Mouse (Mus musculus): ENCODE measurements around the gene Tmprss13. TPM values are rescaled to one million over a fixed set of nuclear protein-coding genes. Genes with fewer than 3 reads are reported as not detected.

Gene Tmprss13
- total RNA-seq, 2 experiments from 2014 or later: 0.15 TPM; not detected in 1

DNA sequence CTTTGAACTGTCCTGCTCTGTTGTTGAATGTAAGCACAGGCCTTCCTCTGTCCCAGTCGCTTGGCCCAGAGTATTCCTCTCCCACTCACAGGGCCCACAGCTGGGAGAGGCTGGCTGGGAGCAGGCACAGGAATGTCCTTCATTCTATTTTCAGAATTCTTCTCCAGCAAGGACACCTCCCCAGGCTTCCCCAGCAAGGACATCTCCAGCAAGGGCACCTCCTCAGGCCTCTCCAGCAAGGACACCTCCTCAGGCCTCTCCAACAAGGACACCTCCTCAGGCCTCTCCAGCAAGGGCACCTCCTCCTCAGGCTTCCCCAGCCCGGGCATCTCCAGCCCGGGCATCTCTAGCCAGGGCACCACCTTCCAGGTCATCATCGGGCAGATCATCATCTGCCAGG is 9.4 kb downstream of the Tmprss13 start:
- ATAC-seq (ENCODE audit: poor library complexity, severe bottlenecking): no peak

DNA sequence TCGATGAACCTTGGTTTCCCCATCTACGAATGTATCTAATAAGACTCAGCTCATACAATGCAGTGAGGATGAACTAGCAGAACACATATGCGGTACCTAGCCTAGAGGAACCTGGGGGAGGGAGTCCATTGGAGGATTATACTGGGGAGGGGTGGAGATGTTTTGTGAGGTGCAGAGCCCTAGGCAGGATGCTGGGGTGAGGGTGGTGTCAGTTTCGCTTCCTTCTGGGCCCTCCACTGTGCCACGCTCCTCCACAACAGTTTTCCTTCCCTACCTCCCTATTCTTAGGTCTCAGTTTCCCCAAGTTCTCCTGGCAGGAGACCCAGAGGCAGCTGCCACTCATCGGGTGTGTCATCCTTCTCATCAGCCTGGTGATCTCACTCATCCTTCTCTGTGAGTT is 10.7 kb downstream of the Tmprss13 start:
- peak; percentile 81 for ATAC-seq (ENCODE audit: poor library complexity, severe bottlenecking)

DNA sequence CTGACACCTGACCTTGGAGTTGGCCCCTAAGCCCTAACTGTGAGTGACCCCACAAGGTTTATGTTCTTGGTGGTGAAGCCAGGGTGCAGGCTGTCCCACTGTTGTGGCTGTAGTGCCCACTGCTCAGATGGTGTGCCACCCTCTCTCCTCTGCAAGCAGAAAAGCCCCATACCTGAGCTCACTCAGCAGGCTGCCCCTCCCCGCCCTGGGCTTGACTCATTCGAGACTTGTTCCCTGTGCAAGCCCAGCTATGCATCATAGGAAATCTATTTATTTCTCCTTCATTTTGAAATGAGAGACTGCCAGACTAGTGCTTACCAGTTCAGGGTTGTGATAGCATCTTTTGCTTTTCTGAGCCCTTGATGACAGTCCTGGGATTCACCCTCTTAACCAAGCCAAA is 18.5 kb downstream of the Tmprss13 start:
- no peak for ATAC-seq (ENCODE audit: poor library complexity, severe bottlenecking)

DNA sequence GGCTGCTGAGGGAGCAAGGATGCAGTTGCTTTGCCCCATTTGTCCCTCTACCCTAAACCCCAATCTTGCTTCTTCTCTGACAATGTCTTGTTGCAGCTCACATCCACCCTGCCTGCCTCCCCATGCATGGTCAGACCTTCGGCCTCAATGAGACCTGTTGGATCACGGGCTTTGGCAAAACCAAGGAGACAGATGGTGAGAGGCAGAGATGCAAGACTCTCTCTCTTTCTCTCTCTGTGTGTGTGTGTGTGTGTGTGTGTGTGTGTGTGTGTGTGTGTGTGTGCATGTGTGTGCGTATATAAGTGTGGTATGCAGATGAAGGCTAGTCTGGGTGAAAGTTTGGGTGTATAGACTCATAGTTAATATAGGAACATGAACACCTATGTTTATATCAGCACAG is 24.2 kb downstream of the Tmprss13 start:
- no peak for ATAC-seq (ENCODE audit: poor library complexity, severe bottlenecking)

DNA sequence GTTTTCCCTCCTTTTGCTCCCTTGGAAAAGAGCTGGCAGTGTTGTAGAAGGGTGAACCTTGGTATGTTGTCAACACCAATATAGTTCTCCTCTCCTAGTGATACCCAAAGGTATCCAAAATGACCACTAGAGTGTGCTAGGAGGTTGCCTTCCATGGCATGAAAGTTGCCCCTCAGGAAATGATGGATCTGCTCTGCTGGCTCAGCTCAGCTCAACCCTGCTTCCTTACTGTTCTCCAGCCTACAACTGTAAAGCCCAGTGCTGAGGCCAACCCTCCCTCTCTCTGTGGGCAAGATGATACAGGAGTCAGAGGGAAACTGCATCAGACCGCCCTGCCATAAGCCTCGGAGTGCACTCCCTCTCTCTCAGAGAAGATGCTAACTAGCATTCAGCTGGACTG is 26.6 kb downstream of the Tmprss13 start:
- ATAC-seq (ENCODE audit: poor library complexity, severe bottlenecking): no peak

DNA sequence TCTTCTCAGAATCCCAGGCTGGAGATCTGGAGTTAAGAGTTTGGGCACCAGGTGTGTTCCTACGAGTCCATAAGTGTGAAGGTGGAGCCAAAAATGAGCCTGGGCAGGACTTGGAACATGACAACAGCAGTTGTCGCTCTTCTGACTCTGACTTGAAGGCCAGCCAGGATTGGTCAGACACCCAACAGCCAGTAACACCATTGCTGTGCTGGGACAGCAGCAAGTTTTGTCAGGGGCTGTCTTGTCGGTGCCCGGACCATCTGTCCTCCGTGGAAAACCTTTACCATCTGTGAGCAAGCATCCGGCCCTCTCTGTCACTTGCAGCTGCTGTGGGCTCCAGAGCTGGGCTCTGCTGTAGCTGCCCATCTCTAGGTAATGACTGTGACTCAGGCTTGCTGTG is 27.4 kb downstream of the Tmprss13 start:
- ATAC-seq (ENCODE audit: poor library complexity, severe bottlenecking): no peak

DNA sequence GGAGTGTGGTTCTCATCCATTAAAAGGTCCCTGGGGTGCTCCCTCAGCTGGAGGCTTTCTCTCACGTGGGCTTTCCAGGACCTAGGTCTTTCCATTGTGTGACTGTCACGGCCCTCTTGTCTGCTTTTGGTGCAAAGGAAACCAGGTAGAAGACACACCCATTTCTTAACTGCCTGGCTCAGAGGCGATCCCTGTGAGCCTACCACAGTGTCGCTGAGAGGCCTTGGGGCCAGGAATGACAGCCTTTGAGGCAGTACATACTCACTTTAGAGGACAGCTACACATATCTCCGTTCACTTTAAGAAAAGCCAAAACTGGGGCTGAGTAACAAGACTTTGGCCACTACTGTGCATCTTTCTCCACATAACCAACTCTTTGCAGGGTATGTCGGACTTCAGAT is 29.7 kb downstream of the Tmprss13 start:
- ATAC-seq (ENCODE audit: poor library complexity, severe bottlenecking): no peak

DNA sequence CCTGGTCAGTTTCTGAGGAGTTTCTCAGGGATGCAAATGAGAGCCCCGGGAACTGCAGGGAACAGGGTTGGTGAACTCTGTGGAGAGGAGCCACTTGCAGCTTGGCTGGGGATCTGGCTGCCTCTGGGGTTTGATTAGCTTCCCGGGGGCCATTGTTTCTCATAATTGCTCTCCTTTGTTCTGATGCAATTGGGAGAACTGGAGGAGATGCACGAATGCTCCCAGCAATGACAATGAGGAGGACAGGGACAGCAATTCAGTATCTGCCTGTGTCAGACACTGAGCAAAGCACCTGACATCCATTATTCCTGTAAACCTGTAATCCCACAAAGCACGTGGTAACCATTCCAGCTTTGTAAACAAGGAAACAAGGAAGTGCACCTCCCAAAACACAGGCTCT is 30.3 kb downstream of the Tmprss13 start:
- ATAC-seq (ENCODE audit: poor library complexity, severe bottlenecking): no peak

DNA sequence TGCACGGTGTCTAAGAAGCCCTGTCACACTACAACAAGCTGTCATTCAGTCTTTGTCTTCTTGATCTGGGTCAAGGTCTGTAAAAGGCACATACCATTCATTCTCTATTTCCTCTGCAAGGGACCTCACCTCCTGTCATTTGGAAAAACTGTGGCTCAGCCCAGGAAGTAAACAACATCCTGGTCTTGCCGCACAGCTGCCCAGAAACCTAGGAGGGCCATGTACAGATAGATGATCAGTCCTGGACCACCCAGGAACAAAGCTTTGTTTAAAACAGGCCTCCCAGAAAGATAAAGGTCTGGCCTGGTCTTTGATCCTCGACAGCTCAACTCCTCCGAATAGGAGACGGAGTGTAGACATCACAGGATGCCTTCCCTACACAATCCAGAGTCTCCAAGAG is 31.0 kb downstream of the Tmprss13 start:
- no peak for ATAC-seq (ENCODE audit: poor library complexity, severe bottlenecking)

DNA sequence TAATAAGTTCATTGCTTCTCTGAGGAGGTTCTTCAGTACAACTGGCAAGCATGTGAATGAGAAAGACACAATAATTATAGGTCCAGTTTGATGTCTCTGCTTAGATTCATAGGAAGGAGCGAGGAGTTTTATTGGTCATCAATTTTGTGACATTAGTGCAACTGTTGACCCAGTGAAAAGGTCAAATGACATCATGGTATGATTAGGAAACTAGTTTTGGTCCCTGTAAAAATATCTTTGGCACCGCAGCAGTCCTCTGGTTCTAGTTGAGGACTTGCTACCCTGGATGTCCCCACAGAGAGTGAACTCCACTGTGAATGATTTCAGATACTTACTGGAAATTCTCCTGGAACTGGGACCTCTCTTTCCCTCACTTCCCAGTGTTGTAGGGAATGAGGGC is 36.3 kb downstream of the Tmprss13 start:
- no peak for ATAC-seq (ENCODE audit: poor library complexity, severe bottlenecking)

DNA sequence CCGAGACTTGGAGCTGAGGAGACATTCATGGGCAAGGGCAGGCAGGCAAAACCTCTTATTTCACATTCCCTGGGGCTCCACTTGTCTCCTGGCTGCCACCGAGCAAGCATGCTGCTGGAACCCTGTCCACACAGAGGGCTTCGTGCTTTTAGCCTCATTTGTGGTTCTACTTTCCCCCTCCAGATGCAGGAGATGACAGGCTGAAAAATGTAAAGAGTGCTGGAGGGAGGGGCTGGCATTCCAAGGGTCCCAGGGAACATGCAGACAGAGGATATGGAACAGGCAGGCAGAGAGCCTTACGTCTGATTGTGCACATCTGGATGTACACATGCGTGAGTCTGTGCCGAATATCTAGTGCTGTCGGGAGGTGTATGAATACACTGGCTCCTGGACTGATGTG is 39.5 kb downstream of the Tmprss13 start:
- ATAC-seq (ENCODE audit: poor library complexity, severe bottlenecking): no peak

DNA sequence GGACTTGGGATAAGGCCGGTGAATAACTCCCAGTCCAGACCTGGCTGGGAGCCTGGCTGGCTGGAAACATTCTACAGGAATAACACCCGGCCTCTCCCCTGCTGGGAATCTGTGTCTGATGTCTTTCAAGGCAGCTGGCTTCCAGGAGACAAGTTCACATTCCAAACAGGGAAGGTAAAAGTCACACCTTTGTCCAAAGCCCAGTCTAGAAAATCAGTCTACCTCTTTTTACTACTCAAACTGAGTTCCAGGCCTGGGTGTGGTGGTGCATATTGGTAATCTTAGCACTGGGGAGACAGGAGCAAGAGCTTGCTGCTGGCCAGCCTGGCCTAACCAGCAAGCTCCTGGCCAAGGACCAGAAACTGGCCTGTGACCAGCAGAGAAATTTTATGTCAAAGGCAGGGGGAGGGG is 43.2 kb downstream of the Tmprss13 start:
- ATAC-seq (ENCODE audit: poor library complexity, severe bottlenecking): no peak

DNA sequence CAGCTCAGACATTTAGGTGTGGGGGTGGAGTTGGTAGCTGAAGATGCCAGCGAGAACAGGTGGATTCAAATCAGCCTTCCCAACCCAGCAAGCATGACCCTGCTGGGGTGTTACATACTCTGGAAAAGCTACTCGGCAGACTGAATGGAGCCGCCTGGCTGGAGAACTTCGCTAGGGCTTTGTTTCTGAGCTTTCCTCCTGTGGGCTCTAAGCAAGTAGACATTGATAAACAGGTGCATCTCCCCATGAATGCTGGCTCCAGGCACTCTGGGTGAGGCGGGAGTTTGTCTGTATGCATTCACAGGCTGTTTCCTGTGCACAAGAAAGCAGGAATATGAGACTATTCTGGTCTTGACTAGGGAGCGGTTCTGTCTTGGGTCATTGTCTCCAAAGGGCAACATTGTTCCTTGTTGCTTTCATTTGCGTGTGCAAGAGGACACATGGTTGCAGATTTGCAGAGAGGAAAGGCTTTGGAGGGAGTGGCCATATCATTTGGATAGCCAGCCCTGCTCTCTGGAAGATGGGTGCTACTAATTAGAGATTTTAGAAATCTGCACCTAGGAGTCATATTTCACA is 44.8 kb downstream of the Tmprss13 start:
- no peak for ATAC-seq (ENCODE audit: poor library complexity, severe bottlenecking)

DNA sequence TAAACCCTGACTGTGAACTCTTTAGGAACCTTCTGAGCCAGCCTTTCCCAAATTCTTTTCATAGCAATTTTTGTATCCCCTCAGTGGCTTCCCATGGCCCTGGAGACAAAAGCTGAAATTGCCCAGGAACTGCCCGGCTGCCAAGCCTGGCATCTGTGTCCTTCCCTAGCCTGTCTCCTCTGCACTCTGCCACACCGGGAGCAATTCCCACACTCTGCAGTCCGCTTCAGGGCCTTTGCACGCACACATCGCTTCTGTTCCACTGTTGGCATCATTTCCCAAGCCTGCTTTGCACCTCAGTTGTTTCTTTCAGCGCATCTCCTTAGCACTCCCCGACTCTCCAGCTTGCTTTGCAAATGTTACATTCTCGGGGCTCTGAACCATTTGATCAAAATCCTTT is 48.8 kb downstream of the Tmprss13 start:
- no peak for ATAC-seq (ENCODE audit: poor library complexity, severe bottlenecking)

DNA sequence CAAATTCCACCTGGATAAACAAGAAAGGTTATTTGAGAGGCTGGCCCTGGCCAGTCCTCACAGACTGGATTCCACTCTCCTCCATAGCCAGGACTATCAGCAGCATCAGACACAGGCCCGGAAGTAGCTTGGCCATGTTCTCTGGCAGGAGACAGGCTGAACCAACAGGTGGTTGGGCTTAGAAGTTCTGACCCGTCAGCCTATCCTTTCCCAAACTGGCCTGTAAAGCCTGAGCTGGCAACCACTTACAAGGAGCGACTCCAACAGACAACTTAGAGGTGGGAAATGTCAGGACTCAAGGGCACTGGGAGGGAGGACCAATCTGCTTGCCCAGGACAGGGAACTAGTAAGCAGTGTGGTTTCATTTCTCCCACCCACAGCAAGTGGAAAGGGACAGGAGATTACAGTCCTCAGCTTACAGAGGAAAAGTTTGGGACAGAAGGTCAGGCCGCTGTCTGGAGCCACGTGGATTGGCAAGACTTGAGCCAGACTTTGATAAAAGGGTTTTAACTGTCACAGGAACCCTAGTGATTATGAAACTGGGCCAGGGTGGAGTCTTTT is 49.5 kb downstream of the Tmprss13 start:
- ATAC-seq (ENCODE audit: poor library complexity, severe bottlenecking): no peak

DNA sequence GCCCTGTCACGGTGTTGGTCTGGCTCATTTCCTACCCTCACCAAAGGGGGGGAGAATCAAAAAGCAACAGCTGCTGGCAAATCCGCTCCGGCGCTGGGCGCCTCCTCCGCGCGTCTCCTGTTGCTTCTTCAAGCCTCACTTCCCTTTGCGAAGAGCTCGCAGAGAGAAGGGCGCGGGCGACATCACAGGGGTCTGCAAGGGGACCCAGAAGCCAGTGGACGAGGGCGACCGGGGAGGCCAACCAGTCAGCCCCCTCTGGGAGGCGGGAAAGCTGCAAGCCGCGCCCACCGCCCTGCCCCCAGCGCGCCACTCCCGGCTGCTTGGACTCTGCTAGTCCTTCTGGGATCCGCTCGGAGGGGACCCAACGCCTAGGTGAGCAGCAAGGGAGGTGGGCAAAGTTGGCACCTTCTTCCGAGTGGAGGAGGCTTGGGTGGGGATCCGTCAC is 51.2 kb downstream of the Tmprss13 start, which contains the start of gene Fxyd6:
Gene Fxyd6 (plus strand): TSS at position 69 of the 445 bp plus-strand sequence.
- ATAC-seq (ENCODE audit: poor library complexity, severe bottlenecking): peak; percentile 15; the same call in 1 of the 2 replicates

DNA sequence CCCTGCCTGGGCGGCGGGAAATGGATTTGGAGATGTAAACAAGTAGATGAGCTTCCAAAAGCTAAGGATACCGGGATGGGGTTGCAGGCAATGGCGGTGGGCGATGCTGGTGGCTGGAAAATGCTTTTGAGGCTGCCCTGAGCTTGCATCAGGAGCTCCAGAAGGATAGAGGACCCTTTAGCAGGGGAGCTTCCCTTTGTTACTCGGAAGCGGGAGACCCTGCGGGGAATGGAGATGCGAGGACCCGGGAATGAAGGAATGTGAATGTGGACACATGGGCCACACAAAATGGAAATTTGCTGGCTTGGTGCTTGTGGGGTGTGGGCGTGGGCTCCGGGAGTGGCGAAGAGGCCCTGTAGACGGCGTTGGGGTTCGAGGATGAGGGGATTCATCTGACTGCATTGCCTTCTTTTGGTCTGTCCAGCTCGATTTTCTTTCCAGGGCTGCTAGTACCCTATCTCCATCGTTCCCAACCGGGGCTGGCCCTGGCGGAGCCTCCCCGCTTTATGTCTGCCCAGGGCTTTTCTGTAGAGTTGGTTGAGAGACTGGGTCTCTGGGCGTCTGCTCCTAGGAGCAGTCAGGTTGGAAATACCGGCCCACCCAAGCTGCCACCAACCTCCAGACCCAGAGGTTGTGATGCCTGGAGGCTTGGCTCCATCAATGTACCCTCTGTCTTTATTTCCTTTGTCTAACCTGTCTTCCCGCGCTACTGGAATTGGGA is 51.9 kb downstream of the Tmprss13 start:
- no peak for ATAC-seq (ENCODE audit: poor library complexity, severe bottlenecking)

DNA sequence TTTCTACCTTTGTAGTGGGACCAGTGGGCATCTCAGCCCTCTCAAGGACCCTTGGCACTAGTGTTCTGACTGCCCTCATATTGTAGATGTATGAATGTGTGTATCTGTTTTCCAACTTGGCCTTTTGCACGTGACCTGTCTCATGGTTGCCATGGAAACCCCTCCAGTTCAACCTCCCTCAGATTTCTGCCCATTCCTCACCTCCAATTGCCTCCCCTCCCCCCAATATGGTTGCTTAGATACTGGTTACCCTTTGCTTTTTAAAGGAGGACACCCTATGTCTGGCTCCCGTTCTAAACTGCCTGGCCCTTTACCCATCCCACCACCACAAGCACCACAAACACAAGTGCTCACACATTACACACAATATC is 52.4 kb downstream of the Tmprss13 start:
- ATAC-seq (ENCODE audit: poor library complexity, severe bottlenecking): no peak

DNA sequence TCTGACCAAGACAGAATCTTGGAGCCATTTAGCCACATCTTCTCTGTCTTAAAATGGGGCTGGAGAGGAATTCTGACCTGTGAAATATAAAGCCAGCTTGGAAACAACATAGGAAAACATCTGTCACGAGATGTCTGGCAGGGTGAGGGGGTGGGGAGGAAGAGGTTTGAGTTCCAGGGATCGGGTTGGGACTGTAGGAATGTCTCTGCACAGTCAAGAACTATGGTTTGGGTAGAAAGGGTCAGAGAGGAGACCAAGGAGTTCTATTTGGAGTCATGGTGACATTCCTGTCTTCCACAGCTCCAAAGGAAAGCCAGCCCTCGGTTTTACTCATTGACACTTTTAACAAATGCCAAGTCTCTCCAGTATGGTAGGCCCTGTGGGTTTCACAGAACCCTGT is 55.0 kb downstream of the Tmprss13 start:
- ATAC-seq (ENCODE audit: poor library complexity, severe bottlenecking): no peak

DNA sequence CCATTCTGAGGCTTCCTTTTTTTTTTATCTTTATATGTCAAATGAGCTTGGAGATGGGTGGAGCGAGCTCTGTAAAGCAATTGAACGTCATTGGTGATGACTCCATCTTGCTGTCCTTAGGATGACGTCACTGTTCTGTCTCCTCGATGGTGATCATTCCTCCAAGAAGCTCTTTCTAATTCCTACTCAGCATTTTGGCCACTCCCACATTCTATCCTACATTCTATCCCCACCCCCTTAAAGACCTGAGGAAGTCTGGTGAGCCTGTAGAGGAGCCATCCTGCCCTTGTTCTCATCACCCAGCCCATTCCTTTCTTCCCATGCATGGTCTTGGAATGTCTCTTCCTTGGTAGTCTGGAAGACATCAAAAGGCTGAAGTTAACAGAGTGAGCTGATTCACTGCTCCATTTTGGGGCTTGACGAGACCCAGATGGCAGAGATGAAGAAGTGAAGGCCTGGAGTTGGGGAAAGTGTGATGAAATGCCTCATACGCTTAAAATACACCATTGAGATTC is 56.1 kb downstream of the Tmprss13 start:
- ATAC-seq (ENCODE audit: poor library complexity, severe bottlenecking): no peak

DNA sequence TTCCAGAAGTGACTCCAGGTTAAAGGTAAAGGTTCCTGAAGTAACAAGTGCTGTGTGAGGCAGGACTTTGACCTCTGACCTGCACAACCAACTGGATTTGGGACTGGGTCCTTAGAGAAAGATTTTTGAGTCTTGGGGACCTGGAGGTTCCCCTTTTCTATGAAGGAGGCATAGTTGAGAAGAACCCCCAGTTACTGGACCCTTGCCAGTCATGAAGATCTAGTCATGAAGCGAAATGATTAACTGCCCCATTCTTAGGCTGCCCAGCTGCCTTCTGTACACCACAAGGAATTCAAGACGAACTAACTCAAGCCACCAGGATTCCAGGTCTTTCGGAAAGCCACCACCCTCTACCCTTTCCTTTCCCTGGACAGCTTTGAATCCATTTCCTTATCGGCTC is 57.5 kb downstream of the Tmprss13 start:
- ATAC-seq (ENCODE audit: poor library complexity, severe bottlenecking): no peak

DNA sequence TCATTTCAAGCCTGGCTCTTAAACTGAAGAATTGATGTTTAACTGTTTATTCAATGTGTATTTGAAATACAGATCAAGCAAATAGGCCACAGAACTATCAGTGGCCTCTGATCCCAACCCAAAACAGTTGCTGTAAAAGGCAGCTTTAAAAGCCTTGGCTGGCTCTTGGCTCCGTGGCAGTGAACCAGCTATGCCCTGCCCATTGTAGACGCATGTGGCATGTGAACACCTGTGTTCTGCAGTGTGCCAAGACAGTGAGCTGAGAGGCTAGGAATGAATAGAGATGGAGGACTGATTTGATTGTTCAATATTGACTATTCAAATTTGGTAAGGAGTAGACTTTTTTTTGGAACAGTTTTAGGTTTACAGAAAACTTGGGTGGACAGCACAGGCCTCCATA is 58.0 kb downstream of the Tmprss13 start:
- no peak for ATAC-seq (ENCODE audit: poor library complexity, severe bottlenecking)

Data from megakaryocyte, adult 5-6 weeks (primary cell).